Mouse (Mus musculus): ENCODE data around the gene Wnt6.
"Not testable (repeated sequence)": the region's sequence is repeated elsewhere in the genome, so short reads cannot be mapped to it uniquely, and the experiment has no call there.

Wnt6 gene

DNA sequence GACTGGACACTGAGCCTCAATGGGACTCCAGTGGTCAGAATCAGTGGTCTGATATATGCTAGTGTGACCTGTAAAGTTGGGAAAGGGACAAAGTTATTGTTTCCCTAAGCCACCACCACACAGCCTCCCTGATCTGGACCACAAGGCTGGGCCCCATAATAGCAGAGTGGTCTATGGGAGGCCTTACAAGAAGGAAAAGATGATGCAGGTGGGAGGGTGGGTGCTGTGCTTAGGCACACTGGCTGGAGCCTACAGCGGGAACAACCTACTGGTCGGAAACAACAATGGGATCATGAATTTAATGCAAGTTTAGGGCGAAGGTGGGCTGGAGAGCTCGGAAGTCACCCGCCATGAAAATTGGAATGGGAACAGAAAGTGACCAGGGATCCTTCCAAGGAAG lies 34.2 kb downstream of the Wnt6 start:
- in situ Hi-C loops (cut with MboI, MseI): loop anchor here (10.0 kb wide), 1 partner anchor 319 kb away; the partner anchor contains the start of gene Nhej1

DNA sequence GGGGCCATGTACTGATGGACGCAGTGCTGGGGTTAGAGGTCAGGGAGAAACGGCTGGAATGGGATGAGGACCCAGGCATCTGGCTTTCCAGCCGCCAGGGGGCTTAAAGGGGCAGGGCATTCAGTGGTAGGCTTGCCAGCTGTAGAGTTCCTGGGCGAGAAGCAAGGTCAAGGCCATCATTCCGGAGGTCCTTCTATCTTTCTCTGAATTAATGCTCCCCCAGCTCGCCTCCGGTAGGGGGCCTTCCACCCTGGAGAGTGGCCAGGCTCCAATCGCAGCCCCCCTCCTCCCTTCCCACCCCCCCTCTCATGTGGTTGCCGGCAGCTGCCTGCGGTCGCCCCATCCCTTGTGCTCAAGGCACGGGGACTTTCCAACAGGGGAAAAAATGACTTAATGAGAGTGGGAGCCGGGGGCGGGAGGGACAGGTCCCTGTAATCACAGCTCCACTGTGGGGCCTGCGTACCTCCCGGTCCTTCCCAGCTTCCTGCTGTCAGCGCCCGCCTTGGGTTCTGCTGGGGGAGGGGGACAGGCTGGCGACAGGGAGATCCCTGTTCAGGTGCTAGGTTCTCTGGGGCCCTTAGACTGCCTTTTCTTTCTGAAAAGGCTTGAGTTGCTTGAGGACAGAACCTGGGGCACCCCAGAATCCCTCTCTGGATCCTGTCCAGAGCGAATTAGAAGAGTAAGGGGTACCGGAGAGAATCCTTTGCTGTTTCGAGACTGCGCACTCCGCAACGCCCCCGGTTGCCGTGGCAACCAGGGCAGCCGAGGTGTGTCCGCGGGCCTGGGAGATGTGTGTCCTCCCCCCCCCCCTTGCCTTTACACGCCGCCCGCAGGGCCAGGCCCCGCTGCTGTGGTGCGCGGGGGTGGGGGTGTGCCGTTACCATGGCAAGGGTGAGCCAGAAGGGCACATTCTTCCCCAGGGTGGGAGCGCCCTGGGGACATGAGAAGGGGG lies 34.9 kb downstream of the Wnt6 start:
- in situ Hi-C loops (cut with MboI, MseI): loop anchor here (10.0 kb wide), 1 partner anchor 318 kb away; the partner anchor contains the start of gene Nhej1

DNA sequence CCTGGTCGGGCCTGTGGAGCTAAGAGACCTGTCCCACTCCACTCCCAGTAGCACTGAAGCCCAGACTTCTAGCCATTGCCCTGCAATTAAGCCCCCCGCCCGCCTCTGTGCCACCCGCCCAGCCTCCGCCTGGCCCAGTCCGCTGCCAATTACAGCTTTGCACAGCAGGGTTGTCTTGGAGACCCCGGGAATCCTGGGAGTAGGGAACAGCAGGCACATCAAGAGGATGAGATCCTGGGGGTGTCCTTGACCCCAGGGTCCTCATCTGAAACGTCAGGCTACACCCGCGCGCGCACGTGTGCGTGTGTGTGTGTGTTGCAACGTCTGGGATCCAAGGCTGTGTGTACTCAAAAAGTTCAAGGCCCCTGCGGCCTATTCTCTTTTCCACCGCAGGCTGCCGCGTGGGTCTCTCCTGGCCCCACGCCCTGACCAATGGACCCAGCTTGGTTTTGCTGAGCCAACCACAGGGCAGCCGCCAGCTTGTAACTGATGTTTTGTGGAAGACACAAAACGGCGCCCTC lies 35.9 kb downstream of the Wnt6 start:
- in situ Hi-C loops (cut with MboI, MseI): loop anchor here (10.0 kb wide), 1 partner anchor 317 kb away; the partner anchor contains the start of gene Nhej1

DNA sequence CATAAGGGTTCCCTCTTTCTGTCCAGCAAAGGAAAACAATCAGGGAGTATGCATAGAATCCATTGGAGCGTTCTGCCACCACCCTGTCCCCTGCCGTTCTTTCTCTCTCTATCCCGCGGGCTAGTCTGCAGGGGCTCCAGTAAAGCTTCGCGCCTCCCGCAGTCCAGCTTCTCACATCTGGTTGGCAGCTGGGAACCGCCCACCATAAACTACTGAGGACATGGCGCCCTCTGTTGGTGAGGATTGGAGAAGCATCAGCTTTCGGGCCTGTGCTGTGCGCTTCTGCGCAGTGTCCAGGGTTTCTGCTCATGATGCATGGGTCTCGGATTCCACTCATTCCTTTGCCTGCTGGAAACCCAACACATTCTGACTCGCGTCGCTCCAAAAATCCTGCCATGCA lies 36.4 kb downstream of the Wnt6 start:
- in situ Hi-C loops (cut with MboI, MseI): loop anchor here (10.0 kb wide), 1 partner anchor 317 kb away; the partner anchor contains the start of gene Nhej1

DNA sequence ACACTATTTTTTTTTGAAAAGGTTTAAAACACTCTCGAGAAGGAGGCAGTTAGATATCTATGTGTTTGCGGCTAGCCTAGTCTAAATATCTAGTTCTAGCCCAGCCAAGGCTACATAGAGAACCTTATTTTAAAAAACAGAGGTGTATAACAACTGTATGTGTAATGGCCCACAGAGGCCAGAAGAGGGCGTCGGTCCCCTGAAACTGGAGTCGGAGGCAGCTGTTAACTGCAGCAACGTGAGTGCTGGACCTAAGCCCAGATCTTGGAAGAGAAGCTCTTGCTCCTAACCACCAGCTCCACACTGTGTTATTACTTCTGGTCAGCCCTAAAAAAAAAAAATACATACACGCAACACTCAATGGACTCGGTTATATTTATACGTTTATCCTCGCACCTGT lies 37.3 kb downstream of the Wnt6 start:
- in situ Hi-C loops (cut with MboI, MseI): loop anchor here (10.0 kb wide), 1 partner anchor 316 kb away; the partner anchor contains the start of gene Nhej1

DNA sequence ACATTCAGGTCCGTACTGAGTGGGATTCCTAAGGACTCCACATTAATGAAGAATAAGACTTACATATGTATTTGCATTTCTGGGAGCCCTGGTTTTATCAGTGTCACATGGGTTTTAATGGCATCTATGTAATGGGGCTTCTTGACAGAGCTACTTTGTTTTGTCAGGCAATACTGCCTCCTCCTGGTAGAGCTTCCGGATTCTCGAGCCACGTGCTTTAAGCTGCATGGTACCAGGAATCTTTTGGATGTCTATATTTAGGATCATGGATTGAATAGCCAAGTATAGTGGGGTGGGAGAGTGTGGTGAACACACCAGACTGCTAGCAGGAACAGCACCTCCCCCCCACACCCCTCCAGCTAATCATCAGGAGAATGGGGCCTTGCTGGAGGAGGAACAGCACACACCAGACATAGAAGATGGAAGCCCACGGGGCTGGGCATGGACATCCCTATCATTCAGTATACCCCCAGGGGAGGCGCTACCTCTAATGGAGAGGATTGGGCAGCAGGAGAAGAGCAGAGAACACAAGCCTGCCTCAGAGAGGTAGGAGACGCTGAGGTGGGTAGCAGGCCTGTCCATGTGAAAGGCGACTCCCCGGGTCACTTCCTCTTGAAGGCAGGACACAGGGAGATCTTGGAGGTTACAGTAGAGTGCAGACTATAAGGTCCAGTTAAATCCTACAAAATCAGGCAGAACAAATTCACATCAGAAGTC lies 43.4 kb downstream of the Wnt6 start:
- in situ Hi-C loops (cut with MboI, MseI): no loop called here

DNA sequence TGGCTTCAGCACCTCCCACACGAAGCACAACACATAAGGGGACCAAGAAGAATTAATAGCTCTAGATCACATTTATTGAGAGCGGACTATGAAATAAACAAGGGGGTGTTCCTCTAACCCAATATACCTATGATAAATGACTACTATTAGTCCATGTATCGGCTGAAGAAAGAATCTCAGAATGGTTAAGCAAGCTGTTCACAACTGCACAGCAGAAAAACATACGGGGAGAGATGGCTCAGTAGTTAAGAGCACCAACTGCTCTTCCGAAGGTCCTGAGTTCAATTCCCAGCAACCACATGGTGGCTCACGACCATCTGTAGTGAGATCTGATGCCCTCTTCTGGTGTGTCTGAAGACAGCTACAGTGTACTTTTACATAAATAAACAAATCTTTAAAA lies 44.3 kb downstream of the Wnt6 start:
- in situ Hi-C loops (cut with MboI, MseI): not testable (repeated sequence)

DNA sequence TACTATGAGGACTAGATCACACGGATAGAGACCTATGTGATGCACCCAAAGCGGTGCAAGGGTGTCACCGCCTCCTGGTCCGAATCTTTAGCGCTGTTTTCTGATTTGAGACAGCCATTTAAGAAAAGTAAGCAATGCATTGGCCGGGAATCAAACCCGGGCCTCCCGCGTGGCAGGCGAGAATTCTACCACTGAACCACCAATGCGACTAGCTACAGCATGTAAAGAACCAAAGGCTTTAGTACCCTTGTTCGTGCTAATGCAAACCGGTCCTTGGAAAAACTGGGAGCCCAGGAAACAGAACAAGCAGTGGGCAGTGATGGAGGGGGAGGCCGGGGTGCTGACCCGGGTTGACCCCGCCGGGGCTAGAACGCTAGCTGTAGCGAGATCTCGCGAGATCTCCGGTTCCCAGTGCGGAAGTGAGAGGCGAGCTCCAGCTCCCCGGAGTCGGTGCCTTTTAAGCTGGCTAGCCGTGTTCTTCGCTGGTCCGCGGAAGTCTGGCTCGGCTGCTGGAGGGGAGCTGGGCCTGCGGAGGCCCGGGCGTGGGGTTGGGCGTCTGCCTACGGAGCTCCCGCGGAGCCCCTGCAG lies 45.0 kb downstream of the Wnt6 start:
- in situ Hi-C loops (cut with MboI, MseI): no loop called here

DNA sequence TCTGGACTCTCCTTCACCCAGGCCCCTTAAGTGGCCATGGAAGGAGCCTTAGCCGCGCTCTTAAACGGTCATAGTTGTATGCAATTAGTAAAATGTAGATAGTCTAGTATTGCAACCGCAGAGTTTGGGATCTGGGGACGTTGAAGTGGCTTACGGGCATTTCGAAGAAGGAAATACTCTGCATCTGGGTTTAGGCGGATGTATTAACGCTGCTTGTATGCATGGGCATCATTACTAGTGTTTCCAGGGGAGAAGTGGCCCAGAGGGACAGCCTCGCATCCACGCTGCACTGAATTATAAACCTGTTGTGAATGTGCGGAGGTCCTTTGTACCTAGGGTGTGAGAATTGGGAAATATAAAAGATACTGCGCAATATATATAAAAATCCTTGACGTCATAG lies 45.5 kb downstream of the Wnt6 start:
- in situ Hi-C loops (cut with MboI, MseI): no loop called here

DNA sequence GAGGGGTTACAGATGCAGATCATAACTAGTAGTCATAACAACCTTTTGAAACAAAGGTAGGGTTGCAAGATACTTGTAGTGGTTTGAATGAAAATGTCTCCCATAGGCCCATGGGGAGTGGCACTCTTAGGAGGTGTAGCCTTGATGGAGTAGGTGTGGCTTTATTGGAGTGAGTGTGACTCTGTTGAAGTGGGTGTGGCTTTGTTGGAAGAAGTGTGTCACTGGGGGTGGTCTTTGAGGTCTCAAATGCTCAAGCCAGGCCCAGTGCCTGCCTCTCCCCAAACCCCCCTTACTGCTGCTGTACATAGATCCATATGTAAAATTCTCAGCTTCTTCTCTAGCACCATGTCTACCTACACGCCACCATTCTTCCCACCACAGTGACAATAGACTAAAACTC lies 46.8 kb downstream of the Wnt6 start:
- in situ Hi-C loops (cut with MboI, MseI): no loop called here

DNA sequence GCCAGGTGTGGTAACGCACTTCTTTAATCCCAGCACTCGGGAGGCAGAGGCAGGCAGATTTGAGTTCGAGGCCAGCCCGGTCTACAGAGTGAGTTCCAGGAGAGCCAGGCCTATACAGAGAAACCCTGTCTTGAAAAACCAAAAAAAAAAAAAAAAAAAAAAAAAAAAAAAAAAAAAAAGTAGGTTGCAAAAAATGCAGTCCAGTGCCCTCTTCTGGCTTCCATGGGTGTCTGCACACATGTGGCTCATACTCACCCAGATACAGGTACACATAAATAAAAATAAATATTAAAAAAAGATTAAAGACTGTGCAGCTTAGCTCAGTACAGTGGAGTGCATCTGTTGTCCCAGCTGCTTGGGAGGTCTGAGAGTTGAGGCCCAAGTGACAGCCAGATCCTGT lies 51.9 kb downstream of the Wnt6 start:
- in situ Hi-C loops (cut with MboI, MseI): not testable (repeated sequence)

DNA sequence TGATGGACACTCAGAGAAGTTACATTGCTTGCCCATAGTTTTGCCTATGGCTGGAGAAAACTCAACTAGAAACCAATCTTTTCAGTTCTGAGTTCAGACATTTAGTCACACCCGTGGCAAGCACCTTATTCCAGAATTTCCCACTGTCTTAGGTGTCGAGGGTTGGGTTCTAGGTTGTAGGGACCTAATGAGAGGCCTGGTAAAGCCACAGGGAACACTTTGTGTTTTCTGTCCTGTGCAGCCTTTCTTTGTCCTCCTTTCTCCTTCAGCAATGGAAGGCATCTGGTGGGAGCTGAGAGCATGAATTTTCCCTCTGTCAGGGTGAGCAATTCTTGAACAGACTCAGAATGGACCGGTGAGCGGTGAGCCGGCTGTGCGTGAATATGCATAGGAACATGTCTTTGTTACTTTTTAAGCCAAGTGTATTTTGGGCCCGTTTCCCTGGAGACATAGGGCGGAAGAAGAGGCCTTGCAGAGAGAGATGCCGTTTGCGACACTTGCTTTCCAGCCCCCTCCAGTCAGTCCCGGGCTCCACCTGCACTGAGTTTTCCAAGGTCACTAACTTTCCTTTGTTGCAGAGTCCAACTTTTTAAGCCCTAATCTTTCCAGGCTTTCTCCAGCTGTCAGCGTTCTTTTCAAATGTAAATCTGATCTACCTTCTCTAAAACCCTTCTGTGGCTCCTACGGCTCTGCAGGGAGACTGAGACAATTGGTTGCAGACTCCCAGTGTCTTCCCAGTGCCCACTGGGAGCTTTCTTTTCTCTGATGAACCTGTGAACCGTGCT lies 53.0 kb downstream of the Wnt6 start:
- in situ Hi-C loops (cut with MboI, MseI): no loop called here

DNA sequence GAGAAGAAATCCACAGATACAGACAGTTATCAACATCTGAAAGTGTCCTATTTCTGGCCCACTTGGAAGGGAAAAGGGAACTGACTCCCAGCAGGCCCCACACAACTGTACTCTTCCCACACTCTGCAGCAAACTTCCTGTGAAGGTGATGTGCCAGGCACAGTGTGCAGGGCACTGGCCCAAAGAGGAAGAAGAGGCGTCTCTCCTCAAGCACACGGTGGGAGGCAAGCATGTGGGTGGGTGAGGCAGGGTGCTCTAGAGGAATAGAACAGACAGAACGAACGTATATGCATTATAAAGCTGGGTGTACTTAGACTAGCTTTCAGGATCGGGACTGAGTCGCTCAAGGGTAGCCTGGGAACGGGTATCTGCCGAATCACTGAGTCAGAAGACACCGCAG lies 58.4 kb downstream of the Wnt6 start:
- in situ Hi-C loops (cut with MboI, MseI): no loop called here

DNA sequence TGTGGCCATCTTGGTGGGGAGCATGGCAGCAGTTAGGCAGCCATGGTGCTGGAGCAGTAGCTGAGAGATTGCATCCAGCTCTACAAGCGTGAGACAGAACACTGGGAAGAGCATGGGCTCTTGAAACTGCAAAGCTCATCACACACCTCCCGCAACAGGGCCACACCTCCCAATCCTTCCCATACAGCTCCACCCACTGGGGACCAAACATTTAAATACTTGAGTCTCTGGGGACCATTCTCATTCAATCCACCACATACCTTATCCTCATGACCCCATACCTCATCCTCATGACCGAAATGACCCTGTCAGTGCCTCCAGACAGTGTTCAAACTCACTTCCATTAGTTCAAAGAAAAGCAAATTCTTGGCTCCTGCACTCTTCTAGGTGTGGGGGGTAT lies 61.6 kb downstream of the Wnt6 start:
- in situ Hi-C loops (cut with MboI, MseI): no loop called here
